Mouse (Mus musculus): ENCODE results near the gene Pla2g1b. TPM values are rescaled to one million over a fixed set of nuclear protein-coding genes. Genes with fewer than 3 reads are reported as not detected.
"Not testable (repeated sequence)": the region's sequence is repeated elsewhere in the genome, so short reads cannot be mapped to it uniquely, and the experiment has no call there.

Gene Pla2g1b
- total RNA-seq, 2 experiments from 2014 or later = not detected

DNA sequence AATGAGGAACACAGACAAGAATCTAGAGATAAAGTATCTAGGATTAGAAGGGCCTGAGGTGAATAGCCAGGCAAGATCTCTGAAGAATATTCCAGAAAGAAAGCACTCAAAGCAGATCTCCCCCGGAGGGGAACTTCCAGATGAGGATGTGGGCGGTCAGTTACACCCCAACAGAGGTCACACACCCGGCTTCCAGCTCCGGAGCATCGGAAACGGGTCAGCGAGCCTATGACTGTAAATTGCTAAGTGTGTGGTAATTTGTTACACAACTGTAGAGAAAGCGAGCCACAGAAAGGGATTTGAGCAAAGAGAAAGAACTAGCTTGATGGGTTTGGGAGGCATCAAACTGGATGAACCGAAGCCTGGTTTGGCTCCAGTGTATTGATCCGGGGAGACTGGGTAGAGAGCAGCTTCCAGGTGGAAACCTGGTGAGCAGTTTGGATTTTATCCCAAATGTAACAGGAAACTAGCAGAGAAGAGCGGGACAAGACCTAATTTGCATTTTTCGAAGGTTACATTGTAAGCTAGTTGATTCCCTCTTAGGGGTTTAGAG lies 34.4 kb downstream of the Pla2g1b start:
- no peak for DNase-seq
- intact Hi-C loops (cut with DNase I) = no loop called here

DNA sequence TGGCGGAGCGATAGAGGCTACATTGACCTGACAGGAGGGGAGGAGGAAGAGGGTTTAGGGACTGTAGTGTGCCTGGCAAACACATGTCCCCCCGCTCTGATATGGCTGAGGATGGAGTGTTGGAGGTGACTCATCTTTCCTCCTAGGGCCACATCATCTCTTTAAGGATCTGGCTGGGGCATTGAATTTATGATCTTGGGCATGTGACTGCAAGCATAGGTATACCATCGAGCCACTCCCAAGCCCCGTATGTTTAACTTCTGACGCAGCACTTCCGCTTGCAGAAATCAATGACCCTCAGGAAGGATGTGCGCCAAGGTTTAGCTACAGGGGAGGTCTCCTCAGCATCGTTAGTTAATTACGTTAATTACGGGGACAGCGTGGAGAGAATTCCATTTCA lies 37.0 kb downstream of the Pla2g1b start:
- intact Hi-C loops (cut with DNase I) = no loop called here

DNA sequence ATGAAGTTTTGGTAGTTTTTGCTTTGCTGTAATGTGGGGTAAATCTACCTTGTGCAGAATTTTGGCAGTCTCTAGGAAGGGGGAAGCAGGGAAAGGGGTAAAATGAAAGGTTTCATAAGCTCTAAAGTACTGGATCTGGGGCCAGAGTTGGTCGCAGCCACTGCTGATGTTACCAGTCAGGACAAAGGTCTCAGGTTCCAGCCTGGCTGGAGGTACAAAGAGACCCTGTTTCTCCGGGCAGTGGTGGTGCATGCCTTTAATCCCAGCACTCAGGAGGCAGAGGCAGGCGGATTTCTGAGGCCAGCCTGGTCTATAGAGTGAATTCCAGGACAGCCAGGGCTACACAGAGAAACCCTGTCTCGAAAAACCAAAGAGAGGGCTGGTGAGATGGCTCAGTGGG lies 39.6 kb downstream of the Pla2g1b start:
- not testable (repeated sequence) for DNase-seq
- intact Hi-C loops (cut with DNase I) = loop anchor here (1.0 kb wide), 2 partner anchors 33 to 51 kb away; no protein-coding TSS in a partner anchor

More for the DNA sequence above, 37.0 kb downstream of the Pla2g1b start:
- DNase-seq = no peak

DNA sequence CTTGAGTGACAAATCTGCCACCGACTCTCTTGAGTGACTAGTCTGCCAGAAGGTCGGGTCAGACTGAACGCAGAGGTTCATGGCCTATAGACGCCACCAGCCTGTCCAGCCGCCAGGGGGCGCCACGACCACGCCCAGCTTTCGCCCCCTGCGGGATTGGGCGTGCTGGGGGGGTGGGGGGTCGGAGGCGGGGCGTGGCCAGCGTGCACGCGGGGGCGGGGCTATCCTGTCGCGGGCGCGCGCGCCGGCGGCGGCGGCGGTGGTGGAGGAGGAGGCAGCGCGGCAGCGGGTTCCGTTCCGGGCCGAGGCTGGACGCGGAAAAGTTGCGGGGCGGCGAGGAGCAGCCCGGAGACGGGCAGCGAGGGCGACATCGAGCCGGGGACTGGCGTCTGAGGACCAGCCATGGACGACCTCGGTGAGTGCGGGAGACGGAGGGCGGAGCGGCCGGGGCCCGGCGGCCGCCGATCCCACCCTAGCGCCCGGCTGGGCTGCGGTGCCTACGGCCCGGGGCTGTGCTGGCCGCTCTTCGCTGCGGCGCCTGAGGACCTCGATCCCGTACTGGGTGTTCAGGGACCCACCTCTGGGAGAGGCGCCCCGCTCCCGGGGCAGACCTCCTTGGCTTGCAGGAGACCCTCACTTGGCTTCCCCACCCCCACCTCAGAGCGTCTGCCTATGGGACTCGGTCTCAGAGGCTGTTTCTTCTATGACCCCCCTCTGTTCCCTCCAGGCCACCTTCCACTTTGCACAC lies 40.6 kb downstream of the Pla2g1b start, which contains the start of gene Pxn:
TSS of gene Pxn (plus strand) at position 223 of the 748 bp plus-strand sequence.
- DNase-seq = peak; percentile 93 to 96
- intact Hi-C loops (cut with DNase I) = loop anchor here (1.0 kb wide), 2 partner anchors 32 to 50 kb away; no protein-coding TSS in a partner anchor

DNA sequence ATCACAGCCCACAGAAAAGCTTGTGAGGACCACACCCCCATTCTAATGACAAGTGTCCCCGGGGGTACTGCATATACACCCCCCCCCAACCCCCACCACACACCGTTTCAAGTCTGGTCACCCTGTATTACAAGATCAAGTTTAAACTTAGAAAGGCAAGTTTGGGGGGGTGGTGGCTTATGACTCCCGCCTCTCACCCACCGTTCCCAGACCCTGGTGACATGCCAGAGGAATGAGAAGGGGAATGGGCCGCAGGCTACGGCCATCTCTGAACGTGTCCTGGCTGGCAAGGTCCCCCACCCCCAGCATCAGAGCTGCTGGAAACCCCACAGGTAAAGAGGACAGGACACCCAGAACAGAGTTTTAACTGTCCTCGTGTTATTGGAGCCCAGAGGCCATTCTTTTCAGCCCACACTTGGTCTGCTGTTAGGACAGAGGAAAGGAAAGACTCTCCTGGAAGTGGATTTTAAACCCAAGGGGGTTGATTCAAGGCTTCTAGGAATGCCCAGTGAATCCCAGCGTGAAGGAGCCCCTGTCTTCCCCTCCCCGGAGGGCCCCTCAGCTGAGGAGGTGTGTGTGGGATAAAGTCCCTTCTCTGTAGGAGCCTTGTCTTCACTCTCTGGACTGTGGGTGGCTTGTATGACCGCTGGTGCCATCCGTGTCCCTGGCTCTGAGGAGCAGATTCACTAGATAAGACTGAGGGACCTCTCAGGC lies 41.4 kb downstream of the Pla2g1b start:
- DNase-seq = no peak
- intact Hi-C loops (cut with DNase I) = no loop called here

DNA sequence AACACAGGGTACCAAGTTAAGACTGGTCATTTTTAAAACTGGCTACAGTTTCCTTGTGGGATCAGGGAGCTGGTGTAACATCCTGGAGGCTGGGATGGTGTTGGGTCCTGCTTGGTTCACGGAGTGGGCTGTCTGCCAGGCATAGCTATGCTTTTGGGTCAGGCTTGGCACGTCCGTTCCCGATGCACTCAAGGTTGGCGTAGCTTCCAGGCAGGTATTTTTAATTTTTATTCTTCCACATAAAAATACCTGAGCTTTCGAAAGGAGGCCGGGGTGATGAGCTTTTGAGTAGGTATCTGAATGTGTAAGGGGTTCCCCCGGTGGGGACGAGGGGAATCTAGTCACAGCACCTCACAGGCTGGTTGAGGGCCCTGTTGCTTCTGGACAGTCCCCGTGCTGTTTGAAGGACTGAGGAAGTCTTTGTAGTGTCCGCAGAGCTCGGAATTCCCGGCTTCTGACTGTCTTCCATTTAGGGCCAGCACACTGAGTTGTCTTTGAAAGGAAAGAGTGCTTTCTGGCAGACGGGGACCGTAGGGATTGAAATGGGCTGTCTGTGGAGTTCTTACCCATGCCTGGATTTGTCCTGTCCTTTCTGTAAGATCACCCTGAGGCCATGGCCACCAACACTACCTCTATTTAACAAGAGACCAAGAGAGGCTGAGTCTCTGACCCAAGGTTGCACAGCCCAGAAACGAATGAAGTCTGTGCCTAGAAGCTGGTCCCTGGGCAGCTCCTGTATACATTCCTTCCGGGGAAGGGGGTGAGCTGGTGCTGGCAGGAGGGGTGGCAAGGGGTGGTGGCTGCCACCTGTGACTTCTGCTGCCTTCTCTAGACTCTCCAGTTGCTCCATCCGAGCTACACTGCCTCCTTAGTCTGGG lies 42.2 kb downstream of the Pla2g1b start:
- intact Hi-C loops (cut with DNase I) = no loop called here
- peak; percentile 72 to 74 for DNase-seq

DNA sequence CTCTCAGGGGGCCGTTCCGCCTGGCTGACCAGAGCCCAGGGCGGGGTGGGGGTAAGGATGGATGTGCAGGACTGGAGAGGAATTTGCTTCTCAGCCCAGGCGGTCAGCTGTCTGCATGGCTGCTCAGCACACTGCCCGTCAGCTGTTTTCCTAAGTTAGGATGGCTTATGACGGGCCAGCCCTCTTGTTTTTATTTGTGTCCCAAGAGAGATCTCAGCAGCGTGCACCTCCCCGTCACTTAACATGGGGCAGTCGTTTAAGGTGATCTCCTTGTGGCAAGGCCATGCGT lies 42.7 kb downstream of the Pla2g1b start:
- intact Hi-C loops (cut with DNase I) = no loop called here
- DNase-seq = peak; percentile 67 to 71

DNA sequence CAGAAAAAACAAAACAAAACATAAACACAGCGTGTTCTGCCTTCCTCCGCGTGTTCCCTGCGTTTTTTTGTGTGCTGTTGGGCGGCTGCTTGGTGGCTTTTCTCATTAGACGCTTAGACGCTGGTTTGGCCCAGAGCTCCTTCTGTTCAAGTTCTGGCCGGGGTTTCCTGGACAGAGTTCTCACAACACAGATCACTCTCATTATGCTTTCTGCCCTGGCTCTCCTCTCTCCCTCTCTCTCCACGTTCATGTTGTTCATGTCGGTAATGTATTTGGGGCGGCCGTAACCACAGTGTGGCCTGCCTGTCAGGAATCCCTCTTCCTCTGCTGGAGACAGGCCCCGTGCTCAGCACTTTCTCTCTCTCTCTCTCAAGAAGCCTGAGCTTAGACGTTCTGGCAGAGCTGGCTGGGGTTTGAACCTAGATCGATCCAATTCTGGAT lies 43.3 kb downstream of the Pla2g1b start:
- DNase-seq = peak; percentile 69 to 70
- intact Hi-C loops (cut with DNase I) = no loop called here

DNA sequence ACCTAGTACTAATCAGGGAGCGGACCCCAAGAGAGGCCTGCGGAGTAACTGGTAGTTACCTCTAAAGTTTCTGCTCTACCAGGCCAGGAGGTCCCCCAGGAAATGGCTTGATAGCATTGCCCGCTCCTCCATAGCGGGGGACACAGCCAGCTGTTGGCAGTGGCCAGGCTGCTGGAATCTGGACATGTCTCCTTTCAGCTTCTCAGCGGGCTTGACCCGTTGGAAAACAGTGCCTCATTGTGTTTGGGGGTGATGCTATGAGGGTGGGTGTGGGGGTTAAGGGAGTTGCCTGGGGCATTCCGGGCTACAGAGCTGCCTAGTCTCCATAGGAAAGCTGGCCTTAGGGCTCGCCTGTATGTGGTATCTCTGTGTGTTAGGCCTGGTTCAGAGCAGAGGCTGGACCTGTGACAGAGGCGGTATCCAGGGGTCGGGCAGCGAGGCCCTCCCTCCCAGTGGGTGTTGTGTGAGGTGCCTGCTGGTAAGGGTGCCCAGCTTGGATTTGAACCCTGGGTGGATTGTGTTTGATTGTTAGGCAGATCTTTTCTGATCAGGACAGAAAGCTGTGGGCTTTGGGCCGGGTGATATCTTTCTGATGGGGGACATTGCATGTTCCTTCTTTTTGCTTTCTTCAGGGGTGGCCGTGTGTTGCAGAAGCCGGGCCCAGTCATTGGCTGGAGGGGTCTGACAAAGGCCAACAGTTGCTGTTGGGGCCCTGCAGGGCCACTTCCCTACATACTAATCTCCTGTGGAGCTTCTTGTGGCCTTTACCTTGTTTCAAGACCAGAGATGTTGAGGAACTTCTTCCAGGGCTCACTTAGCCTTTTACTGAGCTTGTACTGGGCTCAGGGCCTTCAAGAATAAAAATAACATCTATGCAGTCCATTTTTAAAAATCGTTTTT lies 44.0 kb downstream of the Pla2g1b start:
- peak in 1 of 2 experiments; percentile 58 for DNase-seq
- intact Hi-C loops (cut with DNase I) = no loop called here

DNA sequence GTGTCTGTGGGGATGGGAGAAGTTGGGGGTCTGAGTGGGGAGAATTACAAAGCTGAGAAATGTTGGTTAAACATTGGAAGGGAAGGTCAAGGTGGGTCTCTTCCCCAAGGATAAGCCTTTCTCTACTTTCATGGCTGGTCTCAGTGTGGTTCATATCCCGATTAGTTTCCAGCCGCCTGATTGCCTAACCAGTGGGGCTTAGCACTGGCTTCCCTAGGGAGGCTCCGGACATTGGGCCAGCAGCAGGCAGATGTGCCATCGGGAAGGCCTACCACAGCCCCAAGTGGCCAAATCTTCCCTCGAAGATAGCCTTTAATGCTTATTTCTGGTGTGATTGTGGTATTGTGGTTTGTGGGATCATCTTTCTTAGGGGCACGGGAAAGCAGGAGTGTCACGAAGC lies 46.3 kb downstream of the Pla2g1b start:
- intact Hi-C loops (cut with DNase I) = no loop called here
- DNase-seq = no peak

DNA sequence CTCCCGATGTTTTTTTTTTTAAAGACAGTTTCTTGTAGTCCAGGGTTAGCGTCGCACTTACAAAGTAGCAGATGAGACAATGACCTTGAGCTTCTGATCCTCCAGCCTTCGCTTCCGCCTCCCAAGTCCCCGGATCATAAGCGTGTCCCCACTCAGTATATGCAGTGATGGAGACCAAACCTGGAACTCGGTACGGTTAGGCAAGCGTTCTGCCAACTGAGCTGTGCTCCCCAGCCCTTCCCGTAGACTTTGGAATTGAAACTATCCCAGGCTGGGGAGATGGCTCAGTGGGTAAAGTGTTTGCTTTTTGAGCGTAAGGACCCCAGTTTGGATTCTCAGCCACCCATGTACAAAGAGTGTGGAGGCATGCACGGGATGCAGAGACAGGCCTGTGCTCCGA lies 47.2 kb downstream of the Pla2g1b start:
- no peak for DNase-seq
- intact Hi-C loops (cut with DNase I) = no loop called here

DNA sequence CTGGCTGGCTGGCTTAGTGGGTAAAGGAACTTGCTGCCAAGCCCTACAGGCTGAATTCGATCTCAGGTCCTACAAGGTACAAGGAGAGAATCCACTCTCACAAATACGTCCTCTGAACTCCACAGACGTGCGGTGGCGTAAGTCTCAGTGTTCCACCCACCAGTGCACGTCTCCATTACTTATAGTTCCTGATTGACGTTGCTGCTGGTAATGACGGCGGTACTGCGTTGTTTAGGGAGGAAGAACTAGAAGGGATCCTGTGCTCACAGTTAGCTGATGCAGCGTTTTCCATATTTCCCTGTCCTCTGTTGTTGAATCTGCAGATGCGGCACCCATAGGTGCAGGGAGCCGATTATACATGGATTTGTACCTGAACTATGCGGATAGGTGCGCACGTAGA lies 47.7 kb downstream of the Pla2g1b start:
- intact Hi-C loops (cut with DNase I) = no loop called here
- no peak for DNase-seq

DNA sequence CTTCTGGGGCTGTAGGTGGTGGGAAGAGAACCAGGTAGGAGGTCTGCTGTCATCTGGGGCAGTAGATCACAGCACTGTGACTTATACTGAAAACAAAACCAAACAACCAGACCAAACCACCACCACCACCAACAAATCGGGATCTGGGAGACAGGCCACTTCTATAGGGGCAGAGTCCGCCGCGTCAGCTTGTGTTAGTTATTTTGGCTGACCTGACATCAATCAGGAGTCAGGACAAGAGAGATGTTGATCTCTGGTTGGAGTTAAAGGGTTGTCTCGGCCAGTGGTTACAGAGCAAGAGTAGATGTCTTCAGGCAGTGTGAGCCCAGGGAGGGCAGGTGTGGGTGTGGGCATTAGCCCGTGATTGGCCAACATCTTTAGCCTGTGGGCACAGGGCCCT lies 48.3 kb downstream of the Pla2g1b start:
- intact Hi-C loops (cut with DNase I) = no loop called here
- no peak for DNase-seq

DNA sequence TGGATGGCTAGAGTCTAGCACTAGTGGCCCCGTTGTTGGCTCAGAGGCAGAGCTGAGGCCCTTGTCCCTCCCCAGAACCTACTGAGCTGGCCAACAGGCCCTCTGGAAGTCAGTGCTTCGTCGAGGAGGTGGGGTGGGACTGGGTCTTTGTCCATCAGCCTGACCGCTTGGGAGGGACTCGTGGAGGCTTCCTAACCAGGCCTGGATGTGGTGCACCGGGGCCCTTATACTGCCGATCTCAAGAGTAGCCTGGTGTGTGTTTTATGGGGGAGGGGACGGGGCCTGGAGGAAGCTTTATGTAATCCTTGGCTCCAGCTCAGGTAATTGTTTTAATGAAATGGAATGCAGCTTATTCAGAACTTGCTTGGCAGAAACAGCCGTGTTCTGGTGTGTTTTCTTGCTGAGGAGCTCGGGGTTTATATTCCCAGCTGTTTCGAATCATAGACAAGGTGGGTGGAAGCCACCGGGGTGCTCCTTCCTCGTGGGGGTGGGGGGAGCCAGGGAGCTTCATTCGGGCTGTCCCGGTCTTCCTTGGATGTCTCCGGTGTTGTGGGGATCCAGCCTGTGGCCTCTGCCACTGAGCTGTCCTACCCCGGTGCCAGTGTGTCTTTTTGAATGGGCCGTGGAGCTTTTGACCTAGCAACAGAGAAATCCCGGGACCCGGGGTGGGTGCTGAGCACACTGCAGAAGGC lies 49.0 kb downstream of the Pla2g1b start:
- intact Hi-C loops (cut with DNase I) = no loop called here
- DNase-seq = peak; percentile 85 to 88

DNA sequence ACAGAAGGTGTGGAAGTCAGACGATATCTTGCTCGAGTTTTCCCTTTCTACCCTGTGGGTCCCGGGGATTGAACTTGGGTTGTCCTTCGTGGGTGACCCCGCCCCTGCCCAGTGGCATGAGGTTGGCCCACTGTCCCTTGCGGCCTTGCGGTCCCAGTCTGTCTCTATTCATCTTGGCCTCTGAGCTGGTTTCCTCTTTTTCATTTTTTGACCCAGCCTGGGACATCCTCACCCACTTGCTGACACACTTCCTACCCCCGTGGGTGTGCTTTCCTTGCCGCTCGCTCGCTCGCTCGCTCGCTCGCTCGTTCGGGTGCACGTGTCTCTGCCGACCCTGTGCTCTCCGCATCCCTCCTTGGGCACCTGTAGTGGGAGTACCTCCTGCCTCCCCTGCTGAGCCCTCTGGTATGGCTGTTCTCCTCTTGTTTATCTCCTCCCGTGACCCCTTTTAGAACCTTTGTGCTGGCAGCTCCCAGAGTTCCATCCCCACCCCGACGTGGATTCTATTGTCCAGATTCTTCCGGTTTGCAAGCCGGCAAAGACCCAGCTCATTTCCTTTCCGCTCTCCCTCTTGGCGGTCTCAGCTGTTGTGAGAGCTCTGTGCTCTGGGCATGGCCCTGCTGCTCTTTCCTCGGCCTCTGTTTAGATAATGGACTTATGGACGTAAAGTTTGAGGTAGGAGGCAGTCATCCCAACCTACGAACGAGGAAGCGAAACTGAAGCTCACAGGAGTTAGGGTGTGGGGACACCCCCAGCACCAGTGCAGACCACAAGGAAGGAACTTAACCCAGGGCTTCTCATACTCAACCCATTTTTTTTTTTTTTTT lies 50.2 kb downstream of the Pla2g1b start:
- intact Hi-C loops (cut with DNase I) = no loop called here
- DNase-seq = peak; percentile 65 to 73

DNA sequence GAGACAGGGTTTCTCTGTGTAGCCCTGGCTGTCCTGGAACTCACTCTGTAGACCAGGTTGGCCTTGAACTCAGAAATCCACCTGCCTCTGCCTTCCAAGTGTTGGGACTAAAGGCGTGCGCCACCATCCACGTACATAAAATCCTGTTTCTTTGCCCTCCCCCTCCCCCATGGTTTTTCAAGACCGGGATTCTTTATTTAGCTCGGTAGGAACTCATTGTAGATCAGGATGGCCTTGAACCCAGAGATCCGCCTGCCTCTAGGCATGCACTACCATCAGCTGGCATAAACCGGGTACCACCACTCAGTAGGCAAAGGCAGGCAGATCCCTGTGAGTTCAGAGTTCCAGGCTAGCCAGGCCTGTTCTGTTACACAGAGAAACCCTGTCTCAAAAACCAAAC lies 50.8 kb downstream of the Pla2g1b start:
- intact Hi-C loops (cut with DNase I) = no loop called here
- DNase-seq = no peak

DNA sequence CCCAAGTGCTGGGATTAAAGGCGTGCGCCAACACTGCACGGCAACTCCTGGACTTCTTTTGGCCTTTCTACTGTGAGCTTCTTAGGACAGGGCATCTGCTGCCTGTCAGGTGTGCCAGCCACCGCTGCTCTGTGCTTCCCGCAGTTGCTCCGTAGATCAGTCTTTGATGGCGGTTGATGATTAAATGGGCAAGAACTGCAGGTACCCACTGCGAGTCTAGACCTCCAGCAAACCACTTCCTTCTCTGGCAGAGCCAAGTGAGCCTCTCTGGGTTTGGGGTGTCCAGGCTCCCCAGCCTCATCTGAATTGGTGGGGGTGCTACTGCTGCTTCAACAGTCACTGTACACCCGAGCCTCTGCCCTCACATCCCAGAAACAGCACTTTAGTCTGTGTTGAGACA lies 51.4 kb downstream of the Pla2g1b start:
- intact Hi-C loops (cut with DNase I) = no loop called here
- DNase-seq = no peak

DNA sequence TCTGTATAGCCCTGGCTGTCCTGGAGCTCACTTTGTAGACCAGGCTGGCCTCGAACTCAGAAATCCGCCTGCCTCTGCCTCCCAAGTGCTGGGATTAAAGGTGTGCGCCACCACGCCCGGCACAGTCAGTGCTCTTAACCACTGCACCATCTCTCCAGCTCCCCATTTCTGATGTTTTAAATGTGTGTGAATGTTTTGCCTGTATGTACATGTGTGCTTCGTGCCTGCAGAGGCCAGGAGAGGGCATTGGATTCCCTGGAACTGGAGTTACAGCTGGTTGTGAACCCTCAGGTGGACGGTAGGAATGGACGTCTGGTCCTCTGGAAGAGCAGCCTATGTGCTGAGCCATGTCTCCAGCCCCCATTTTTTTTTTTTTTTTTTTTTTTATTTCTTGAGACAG lies 52.2 kb downstream of the Pla2g1b start:
- DNase-seq; intact Hi-C loops (cut with DNase I): not testable (repeated sequence)

Data from heart, postnatal 10 days (tissue).